Mouse (Mus musculus) heart, postnatal 0 days (tissue): ENCODE measurements at regions not wholly inside any gene's neighbourhood (a gene's known extent, or its start where the extent isn't known, plus 50 kb on each side); places are given as distances from the start of the nearest gene placed in this dataset.

ENCODE experiments used
- CTCF ChIP-seq: IDR thresholded peaks from 2 replicates; pipeline ENCODE4 v1.5.1; 2016; ENCODE audit warnings: antibody characterized with exemption, control low read depth, low read depth
- EP300 ChIP-seq: IDR thresholded peaks from 2 replicates; pipeline ENCODE4 v1.6.1; 2016; ENCODE audit warnings: antibody characterized with exemption, low read depth

GRCm38 (mm10) chr7:136480641-136481202 lies 413.7 kb upstream of the Mgmt start:
- TF ChIP-seq EP300 (no peak), CTCF (no peak)
